Mouse (Mus musculus): ENCODE measurements around the gene Garnl3. TPM values are rescaled to one million over a fixed set of nuclear protein-coding genes. Genes with fewer than 3 reads are reported as not detected.

The Garnl3 gene
- polyA plus RNA-seq, 1 experiment from 2014 or later = 13.6 TPM

DNA sequence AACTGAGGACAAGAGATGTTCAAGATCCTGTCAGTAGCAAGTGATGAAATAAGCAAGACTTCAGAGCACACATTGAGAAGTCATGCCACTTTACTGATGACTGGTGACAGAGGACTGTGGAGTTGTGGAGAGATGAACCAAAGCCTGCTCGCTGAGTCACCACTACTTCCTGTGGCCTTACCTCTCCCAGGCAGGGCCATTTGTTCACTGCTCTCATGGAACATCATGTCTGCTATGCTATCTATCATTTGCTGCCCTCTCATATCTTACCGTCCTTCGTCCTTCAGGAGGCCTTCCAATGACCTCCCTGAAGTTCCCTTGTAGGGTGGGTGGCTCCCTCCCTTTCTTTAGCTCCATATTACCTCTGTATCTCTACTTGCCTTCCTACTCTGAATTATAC is 47.2 kb downstream of the Garnl3 start:
- H3K27me3 ChIP-seq (ENCODE audit: control insufficient read depth, insufficient read depth, low read length) = no peaks in the 10 kb centered on the region
- whole genome bisulfite sequencing = 89% methylated on average over 3 of the region's 3 CpGs

DNA sequence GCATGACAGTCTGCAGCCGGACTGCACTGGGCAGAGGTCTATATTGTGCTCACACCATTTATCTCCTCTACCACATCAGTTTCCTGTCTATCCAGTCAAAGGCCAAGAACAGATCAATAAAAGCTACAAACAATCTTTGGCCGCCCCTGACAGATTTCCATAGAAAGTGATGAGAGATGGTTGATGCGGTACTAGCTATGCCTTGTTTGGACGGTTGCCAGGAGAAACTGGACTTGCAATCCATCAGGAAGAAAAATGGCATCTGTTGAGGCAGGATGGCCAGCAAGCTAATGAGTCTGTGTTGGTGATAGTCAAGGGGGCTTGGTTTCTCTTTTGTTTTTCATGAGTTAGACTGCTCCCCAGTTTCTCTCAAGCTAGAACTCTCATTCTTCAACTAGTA is 51.3 kb downstream of the Garnl3 start:
- ATAC-seq (ENCODE audit: low FRiP score) (no peak), DNase-seq (ENCODE audit: low spot score, missing footprints) (no peak)
- Histone ChIP-seq H3K9ac (ENCODE audit: low read length) (no peak overlapping the region), H3K36me3 (ENCODE audit: control insufficient read depth, insufficient read depth, low read length) (no peaks in the 10 kb centered on the region), H3K4me3 (ENCODE audit: low read depth, low read length) (no peak overlapping the region), H3K9me3 (ENCODE audit: control insufficient read depth, low read length) (no peaks in the 10 kb centered on the region), H3K4me1 (ENCODE audit: control insufficient read depth, insufficient read depth, low read length) (peaks cover 5% of the 10 kb centered on the region; the same call in 1 of the 2 replicates), H3K27me3 (ENCODE audit: control insufficient read depth, insufficient read depth, low read length) (no peaks in the 10 kb centered on the region), H3K4me2 (no peak overlapping the region), H3K27ac (ENCODE audit: low read depth, low read length) (no peak overlapping the region)
- 85% methylated on average over 4 of the region's 4 CpGs for WGBS

More for the DNA sequence above, 47.2 kb downstream of the Garnl3 start:
- no peak for DNase-seq (ENCODE audit: low spot score, missing footprints)
- no peak overlapping the region for H3K27ac ChIP-seq (ENCODE audit: low read depth, low read length)
- H3K9me3 ChIP-seq (ENCODE audit: control insufficient read depth, low read length) = no peaks in the 10 kb centered on the region
- no peak for ATAC-seq (ENCODE audit: low FRiP score)
- no peaks in the 10 kb centered on the region for H3K4me1 ChIP-seq (ENCODE audit: control insufficient read depth, insufficient read depth, low read length)
- H3K4me3 ChIP-seq (ENCODE audit: low read depth, low read length) = no peak overlapping the region
- no peak overlapping the region for H3K9ac ChIP-seq (ENCODE audit: low read length)
- no peaks in the 10 kb centered on the region for H3K36me3 ChIP-seq (ENCODE audit: control insufficient read depth, insufficient read depth, low read length)
- H3K4me2 ChIP-seq = no peak overlapping the region

DNA sequence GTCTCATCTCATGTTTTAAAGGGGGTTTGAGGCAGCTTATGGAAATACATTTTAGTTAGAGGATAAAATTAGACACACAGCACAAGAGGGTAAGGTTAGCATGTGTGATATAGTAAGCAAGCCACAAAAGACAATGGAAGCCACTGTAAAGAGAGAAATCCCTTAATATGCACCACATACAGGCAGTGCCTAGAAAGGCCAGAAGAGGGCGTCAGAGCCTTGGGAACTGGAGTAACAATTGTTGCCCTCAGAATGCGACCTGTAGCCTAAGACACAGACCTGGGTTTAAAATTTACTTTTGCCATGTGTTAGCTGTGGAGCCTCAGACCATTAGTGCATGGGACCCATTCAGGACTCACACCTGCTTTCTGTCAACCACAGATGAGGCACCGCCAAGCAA is 54.2 kb downstream of the Garnl3 start:
- ATAC-seq (ENCODE audit: low FRiP score) = no peak

DNA sequence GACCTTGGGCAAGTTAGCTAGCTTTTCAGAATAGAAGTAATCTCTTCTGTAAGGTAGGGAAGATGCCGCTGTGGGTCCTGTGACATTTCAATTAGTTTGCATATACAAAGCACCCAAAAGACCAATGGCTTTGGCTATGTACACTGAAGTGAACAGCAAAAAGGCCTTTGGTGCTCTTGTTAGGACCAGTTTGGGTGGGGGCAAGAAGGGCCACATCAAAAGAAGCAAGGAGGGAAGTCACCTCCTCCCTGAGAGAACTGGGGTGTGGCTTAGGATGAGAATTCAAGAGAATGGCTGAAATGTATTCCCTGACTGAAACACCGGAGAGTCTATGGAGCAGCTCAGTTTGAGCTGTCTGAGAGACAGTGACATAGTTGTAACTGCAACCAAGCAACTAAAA is 56.5 kb downstream of the Garnl3 start:
- H3K4me3 ChIP-seq (ENCODE audit: low read depth, low read length) = no peak overlapping the region
- no peaks in the 10 kb centered on the region for H3K9me3 ChIP-seq (ENCODE audit: control insufficient read depth, low read length)
- H3K4me2 ChIP-seq = no peak overlapping the region
- ATAC-seq (ENCODE audit: low FRiP score) (no peak), DNase-seq (ENCODE audit: low spot score, missing footprints) (no peak)
- no peaks in the 10 kb centered on the region for H3K27me3 ChIP-seq (ENCODE audit: control insufficient read depth, insufficient read depth, low read length)
- peaks cover 13% of the 10 kb centered on the region; the same call in 1 of the 2 replicates for H3K4me1 ChIP-seq (ENCODE audit: control insufficient read depth, insufficient read depth, low read length)
- H3K27ac ChIP-seq (ENCODE audit: low read depth, low read length) = no peak overlapping the region
- 48% methylated on average over 2 of the region's 2 CpGs for WGBS
- no peaks in the 10 kb centered on the region for H3K36me3 ChIP-seq (ENCODE audit: control insufficient read depth, insufficient read depth, low read length)
- H3K9ac ChIP-seq (ENCODE audit: low read length) = no peak overlapping the region

More for the DNA sequence above, 54.2 kb downstream of the Garnl3 start:
- DNase-seq (ENCODE audit: low spot score, missing footprints) = no peak
- Histone ChIP-seq H3K36me3 (ENCODE audit: control insufficient read depth, insufficient read depth, low read length) (no peaks in the 10 kb centered on the region), H3K27me3 (ENCODE audit: control insufficient read depth, insufficient read depth, low read length) (no peaks in the 10 kb centered on the region), H3K27ac (ENCODE audit: low read depth, low read length) (no peak overlapping the region), H3K4me1 (ENCODE audit: control insufficient read depth, insufficient read depth, low read length) (peaks cover 8% of the 10 kb centered on the region; the same call in 1 of the 2 replicates), H3K9ac (ENCODE audit: low read length) (no peak overlapping the region), H3K4me2 (no peak overlapping the region), H3K9me3 (ENCODE audit: control insufficient read depth, low read length) (no peaks in the 10 kb centered on the region), H3K4me3 (ENCODE audit: low read depth, low read length) (no peak overlapping the region)
- 33% methylated on average over 3 of the region's 3 CpGs for WGBS

DNA sequence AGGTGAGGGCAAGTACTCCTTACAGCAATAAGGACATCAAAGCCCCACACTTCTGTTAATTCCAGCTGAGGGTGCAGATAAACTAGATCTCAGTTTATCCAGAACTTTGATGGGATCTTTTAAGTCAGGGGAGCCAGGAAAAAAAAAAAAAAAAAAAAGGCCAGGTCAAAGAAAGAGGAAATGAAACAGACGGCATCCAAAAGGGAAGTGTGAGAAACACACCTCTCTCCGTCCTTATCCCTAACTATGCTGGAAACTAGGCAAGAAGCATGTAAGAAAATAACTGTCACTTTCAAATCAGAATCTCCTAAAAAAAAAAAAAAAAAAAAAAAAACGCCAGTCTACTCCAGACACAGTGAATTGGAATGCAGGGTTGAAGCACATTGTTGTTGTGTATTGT is 57.3 kb downstream of the Garnl3 start:
- 67% methylated on average over 3 of the region's 3 CpGs for WGBS
- no peaks in the 10 kb centered on the region for H3K9me3 ChIP-seq (ENCODE audit: control insufficient read depth, low read length)

DNA sequence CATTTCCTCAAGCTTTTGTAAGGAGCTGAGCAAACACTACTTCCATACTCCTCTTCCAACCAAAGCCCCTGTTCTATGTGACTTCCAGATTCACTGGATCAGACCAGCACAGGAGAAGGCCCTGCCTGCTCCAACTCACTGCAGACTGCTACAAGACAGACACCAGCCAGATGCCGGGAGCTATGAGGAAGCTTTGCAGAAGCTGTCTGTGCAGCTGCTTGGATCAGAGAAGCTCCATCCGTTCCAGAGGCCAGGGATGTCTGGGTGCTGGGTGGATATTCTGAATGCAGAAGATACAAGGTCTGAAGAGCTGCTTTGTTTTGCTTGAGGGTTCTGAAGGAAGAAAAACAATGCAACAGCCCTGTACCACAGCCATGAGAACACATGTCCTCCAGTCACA is 59.1 kb downstream of the Garnl3 start:
- H3K27ac ChIP-seq (ENCODE audit: low read depth, low read length) = no peak overlapping the region
- WGBS = 74% methylated on average over 2 of the region's 2 CpGs
- DNase-seq (ENCODE audit: low spot score, missing footprints) = no peak
- no peaks in the 10 kb centered on the region for H3K9me3 ChIP-seq (ENCODE audit: control insufficient read depth, low read length)
- H3K4me2 ChIP-seq = no peak overlapping the region
- H3K36me3 ChIP-seq (ENCODE audit: control insufficient read depth, insufficient read depth, low read length) = no peaks in the 10 kb centered on the region
- H3K4me1 ChIP-seq (ENCODE audit: control insufficient read depth, insufficient read depth, low read length) = peaks cover 13% of the 10 kb centered on the region; the same call in 1 of the 2 replicates
- H3K4me3 ChIP-seq (ENCODE audit: low read depth, low read length) = no peak overlapping the region
- no peak overlapping the region for H3K9ac ChIP-seq (ENCODE audit: low read length)
- no peak for ATAC-seq (ENCODE audit: low FRiP score)
- H3K27me3 ChIP-seq (ENCODE audit: control insufficient read depth, insufficient read depth, low read length) = no peaks in the 10 kb centered on the region

More for the DNA sequence above, 57.3 kb downstream of the Garnl3 start:
- Histone ChIP-seq H3K9ac (ENCODE audit: low read length) (no peak overlapping the region), H3K4me2 (no peak overlapping the region), H3K4me1 (ENCODE audit: control insufficient read depth, insufficient read depth, low read length) (peaks cover 13% of the 10 kb centered on the region; the same call in 1 of the 2 replicates), H3K27me3 (ENCODE audit: control insufficient read depth, insufficient read depth, low read length) (no peaks in the 10 kb centered on the region), H3K36me3 (ENCODE audit: control insufficient read depth, insufficient read depth, low read length) (no peaks in the 10 kb centered on the region), H3K27ac (ENCODE audit: low read depth, low read length) (no peak overlapping the region), H3K4me3 (ENCODE audit: low read depth, low read length) (no peak overlapping the region)
- DNase-seq (ENCODE audit: low spot score, missing footprints) (no peak), ATAC-seq (ENCODE audit: low FRiP score) (no peak)

DNA sequence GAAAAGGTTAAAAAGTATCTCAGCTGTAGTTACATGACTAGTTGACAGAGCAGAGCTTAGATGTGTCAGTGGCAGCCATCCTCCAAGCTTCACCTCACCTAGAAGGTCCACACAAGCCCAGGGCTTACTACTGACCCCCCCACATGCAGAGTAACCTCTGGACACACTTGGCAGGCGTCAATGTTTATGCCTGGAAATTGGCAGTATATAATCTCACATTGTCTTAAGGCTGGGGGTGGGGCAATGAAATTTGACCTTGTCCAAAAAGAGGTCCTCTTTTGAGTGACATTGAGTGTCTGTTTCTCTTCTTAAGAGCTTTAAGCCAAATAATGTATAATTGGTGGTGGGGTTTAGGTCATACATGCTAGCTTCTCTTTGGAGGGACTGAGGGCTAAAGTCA is 65.8 kb downstream of the Garnl3 start:
- no peak for ATAC-seq (ENCODE audit: low FRiP score)
- Histone ChIP-seq H3K4me3 (ENCODE audit: low read depth, low read length) (no peak overlapping the region), H3K36me3 (ENCODE audit: control insufficient read depth, insufficient read depth, low read length) (no peaks in the 10 kb centered on the region), H3K4me2 (no peak overlapping the region), H3K4me1 (ENCODE audit: control insufficient read depth, insufficient read depth, low read length) (no peaks in the 10 kb centered on the region), H3K27me3 (ENCODE audit: control insufficient read depth, insufficient read depth, low read length) (no peaks in the 10 kb centered on the region), H3K9ac (ENCODE audit: low read length) (no peak overlapping the region), H3K9me3 (ENCODE audit: control insufficient read depth, low read length) (no peaks in the 10 kb centered on the region), H3K27ac (ENCODE audit: low read depth, low read length) (no peak overlapping the region)
- WGBS = 75% methylated on average over 1 of the region's 1 CpGs
- DNase-seq (ENCODE audit: low spot score, missing footprints) = no peak

DNA sequence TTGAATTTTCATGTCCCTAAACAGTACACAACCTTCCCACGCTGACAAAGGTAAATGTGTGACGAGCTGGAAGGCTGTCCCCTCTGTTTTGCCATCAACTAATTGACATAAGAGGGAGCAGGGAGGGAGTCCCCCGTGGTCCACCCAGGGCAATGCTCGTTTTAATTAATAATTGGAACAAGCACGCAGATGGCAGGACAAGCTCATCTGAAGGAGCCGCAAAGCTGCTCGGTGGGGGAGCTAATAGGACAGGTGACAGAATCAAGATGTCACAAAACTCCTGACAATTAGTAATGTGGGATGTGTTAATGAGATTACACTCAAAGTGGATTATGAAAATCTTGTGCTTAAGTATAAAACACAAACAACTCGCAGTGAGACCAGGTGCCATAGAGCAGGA is 68.7 kb downstream of the Garnl3 start:
- Histone ChIP-seq H3K9me3 (ENCODE audit: control insufficient read depth, low read length) (no peaks in the 10 kb centered on the region), H3K27me3 (ENCODE audit: control insufficient read depth, insufficient read depth, low read length) (no peaks in the 10 kb centered on the region), H3K4me3 (ENCODE audit: low read depth, low read length) (no peak overlapping the region), H3K9ac (ENCODE audit: low read length) (no peak overlapping the region), H3K4me1 (ENCODE audit: control insufficient read depth, insufficient read depth, low read length) (no peaks in the 10 kb centered on the region), H3K27ac (ENCODE audit: low read depth, low read length) (no peak overlapping the region), H3K36me3 (ENCODE audit: control insufficient read depth, insufficient read depth, low read length) (no peaks in the 10 kb centered on the region), H3K4me2 (no peak overlapping the region)
- 52% methylated on average over 8 of the region's 8 CpGs for WGBS
- no peak for DNase-seq (ENCODE audit: low spot score, missing footprints)
- ATAC-seq (ENCODE audit: low FRiP score) = no peak

DNA sequence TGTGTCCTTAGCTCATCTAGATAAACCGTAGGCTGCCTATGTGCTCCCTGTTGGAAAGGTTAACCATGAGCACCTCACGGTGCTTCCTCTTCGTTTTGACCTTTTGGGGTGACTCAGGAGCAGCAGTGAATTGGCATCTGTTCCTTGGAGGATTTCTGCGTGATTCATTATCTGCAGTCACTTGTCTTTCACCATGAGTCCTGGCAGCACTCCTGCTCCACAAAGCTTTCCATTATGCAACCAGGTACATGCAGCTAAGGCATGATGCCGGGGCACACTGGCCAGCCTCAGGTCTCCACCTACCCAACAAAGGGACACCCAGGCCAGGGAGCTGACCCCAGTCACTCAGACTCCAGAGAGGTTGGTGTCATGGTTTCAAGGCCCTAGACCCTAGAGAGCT is 72.5 kb downstream of the Garnl3 start:
- Histone ChIP-seq H3K27me3 (ENCODE audit: control insufficient read depth, insufficient read depth, low read length) (no peaks in the 10 kb centered on the region), H3K27ac (ENCODE audit: low read depth, low read length) (no peak overlapping the region), H3K36me3 (ENCODE audit: control insufficient read depth, insufficient read depth, low read length) (no peaks in the 10 kb centered on the region), H3K9me3 (ENCODE audit: control insufficient read depth, low read length) (no peaks in the 10 kb centered on the region), H3K4me3 (ENCODE audit: low read depth, low read length) (no peak overlapping the region), H3K9ac (ENCODE audit: low read length) (no peak overlapping the region), H3K4me1 (ENCODE audit: control insufficient read depth, insufficient read depth, low read length) (no peaks in the 10 kb centered on the region), H3K4me2 (no peak overlapping the region)
- WGBS = 88% methylated on average over 5 of the region's 5 CpGs
- ATAC-seq (ENCODE audit: low FRiP score) (no peak), DNase-seq (ENCODE audit: low spot score, missing footprints) (no peak)

DNA sequence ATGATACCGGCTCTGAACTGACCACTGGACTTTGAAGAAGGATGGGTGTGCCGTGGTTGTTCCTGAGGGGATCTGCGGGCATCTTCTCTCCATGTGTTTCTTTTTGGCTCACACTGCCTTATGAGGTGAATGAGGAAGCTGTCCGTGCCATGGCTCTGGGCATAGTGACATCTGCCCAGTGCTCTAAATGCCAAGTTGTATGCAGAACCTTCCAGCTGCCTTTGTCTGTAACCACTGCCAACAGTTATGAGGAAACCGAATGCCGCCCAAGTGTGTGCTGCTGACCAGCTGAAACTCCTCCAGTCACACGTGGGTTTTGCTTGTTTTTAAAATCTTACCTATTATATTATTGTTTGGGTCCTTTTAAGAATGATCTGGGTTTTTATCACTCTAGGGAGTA is 73.9 kb downstream of the Garnl3 start:
- WGBS = 88% methylated on average over 7 of the region's 7 CpGs
- Histone ChIP-seq H3K4me2 (no peak overlapping the region), H3K4me1 (ENCODE audit: control insufficient read depth, insufficient read depth, low read length) (no peaks in the 10 kb centered on the region), H3K9me3 (ENCODE audit: control insufficient read depth, low read length) (no peaks in the 10 kb centered on the region), H3K9ac (ENCODE audit: low read length) (no peak overlapping the region), H3K36me3 (ENCODE audit: control insufficient read depth, insufficient read depth, low read length) (no peaks in the 10 kb centered on the region), H3K27me3 (ENCODE audit: control insufficient read depth, insufficient read depth, low read length) (no peaks in the 10 kb centered on the region), H3K4me3 (ENCODE audit: low read depth, low read length) (no peak overlapping the region), H3K27ac (ENCODE audit: low read depth, low read length) (no peak overlapping the region)
- DNase-seq (ENCODE audit: low spot score, missing footprints) = no peak
- ATAC-seq (ENCODE audit: low FRiP score) = no peak
